Mouse (Mus musculus) retina, postnatal 7 days (tissue): ENCODE data around the gene Rab3gap2.

Source experiments
- DNase-seq: peaks from one replicate; pipeline ENCODE4 v3.0.0-alpha.2; 2012; ENCODE audit warnings: low read depth, low spot score

The Rab3gap2 gene

DNA sequence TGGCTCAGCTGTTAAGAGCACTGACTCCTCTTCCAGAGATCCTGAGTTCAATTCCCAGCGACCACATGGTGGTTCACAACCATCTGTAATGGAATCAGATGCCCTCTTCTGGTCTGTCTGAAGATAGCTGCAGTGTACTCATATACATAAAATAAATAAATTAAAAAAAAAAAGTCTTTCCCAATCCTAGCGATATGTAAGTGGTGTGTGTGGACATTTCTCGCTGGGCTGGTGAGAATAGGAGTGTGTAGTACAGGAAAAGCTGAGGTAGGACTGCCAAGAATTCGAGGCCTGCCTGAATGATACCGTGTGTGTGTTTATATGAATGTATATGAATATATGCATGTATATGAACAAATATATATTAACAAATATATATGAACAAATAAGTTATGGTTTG, 127.4 kb downstream of the Rab3gap2 start:
- no peak for DNase-seq

DNA sequence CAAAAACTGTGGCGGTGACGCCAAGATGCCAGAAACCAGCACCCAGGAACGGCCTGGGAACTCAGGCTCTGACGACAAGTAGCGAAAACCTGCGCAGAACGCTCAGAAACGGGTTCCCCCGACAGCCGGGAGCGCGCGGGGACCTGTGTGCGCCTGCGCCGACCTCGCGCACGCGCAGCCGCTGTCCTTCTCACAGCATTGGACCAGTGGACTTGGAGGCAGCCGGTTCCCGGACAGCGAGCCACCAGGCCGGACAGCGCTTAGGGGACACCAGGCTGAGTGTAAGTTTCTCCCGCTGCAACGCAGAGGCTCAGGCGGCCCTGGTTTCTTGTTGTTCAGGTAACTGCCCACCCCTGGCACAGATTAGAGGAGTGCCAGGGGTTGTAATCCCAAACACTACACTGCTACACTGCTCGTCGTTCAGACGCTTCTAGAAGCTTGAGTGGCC, 128.1 kb downstream of the Rab3gap2 start, which contains the start of gene Bpnt1:
TSS of gene Bpnt1 (plus strand) at position 167 of the 448 bp plus-strand sequence.
- DNase-seq = peak; percentile 81

DNA sequence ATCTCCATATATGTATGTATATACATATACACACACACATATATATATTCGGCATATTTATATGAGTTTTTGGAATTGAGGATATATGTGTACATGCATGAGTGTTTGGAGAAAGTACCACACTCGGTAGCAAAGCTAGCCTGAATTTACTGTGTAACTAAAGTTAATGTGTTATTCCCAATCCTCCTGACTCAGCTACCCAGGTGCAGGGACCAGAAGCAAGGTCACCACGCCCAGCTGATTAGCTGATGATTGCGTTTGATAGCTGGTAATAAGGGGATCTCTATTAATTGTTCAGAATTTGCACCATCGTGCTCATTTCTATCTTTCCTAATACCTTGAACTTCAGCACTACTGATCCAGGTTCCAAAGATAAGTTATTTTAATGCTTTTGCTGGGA, 129.7 kb downstream of the Rab3gap2 start:
- DNase-seq = no peak

DNA sequence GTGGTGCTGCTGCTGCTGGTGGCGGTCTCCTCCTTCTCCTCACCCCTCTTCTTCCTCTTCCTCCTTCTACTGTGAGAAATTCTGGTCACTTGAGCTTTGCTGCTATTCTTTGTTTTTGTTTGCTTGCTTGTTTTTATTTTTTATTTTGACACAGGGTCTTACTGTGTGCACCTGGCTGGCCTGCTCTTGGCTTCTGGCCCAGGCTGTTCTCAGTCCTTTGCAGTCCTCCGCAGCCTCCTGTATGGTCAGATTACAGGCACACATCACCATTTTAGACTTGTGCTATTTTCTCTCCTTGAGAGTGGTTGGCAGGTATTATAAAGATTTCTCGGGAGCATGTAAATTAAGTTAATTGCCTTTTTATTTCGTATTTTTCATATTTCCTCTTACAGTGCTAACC, 130.2 kb downstream of the Rab3gap2 start:
- no peak for DNase-seq

DNA sequence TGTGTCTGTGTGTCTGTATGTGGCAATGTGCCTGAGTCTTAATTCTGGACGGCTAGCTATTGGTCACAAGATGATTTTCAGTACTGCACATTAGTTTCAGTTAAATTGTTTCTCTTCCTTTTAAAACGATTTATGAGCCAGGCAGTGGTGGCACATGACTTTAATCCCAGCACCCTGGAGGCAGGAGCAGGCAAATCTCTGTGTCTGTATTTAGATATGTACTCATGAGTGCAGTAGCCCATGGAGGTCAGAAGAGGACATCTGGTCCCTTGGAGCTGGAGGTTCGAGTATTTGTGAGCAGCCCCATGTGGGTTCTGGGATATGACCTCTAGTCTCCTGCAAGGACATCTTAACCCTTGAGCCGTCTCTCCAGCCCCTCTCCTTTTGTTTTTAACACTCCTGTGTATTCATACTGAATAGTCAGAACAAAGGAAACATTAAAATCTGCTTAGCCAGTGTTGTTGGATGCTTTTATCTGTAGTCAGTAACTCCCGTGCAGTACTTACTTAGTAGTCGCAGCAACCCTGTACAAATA, 131.4 kb downstream of the Rab3gap2 start:
- DNase-seq = no peak
